Mouse (Mus musculus) erythroblast, embryonic 14.5 days (primary cell): ENCODE results near the gene Dcaf7.

Experiments used
- GATA1 ChIP-seq: IDR thresholded peaks from 2 replicates; pipeline ENCODE4 v1.6.1; 2012; ENCODE audit warnings: low read length, inconsistent platforms, mixed read lengths
- TAL1 ChIP-seq: IDR thresholded peaks from 3 replicates; pipeline ENCODE4 v1.6.1; 2012; ENCODE audit warnings: low read length, inconsistent platforms, mixed read lengths

DNA sequence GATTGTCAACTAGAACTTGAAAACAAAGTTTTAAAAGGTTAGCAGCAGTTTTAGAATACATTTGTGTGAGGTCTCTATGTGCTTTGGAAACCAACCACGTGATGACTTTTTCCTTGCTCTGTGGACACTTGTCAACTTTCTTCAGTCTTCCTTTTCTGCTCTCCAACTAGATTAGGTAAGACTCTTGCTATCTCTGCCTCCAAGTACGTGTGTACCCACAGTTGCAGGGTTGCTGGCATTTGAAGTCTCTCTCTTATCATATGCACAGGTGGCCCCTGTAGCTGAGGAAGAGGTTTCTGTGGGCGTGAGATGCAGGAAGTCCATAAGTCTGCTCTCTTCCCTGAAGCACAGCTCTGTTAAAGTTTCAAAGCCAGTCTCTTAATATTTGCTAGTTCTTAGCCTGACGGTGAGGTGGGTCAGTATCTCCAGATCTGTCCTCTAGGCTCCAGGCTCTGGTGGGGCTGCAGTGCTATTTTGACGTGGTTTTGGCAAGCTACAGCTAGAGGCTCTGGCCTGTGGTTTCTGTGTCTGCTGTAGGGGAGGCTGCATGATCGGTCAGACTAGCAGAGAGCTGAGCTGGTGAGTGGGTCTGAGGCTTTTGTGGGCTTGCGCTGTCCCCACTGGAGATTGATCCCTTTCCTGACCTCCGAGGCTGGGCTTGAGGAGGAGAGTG is 20.3 kb downstream of the Dcaf7 start:
- TF ChIP-seq GATA1, result peak; percentile 24; the same call in 1 of the 2 replicates
- TF ChIP-seq TAL1, result 0 out of 3 replicates have a peak, but pooled peaks have one; percentile 26
